Mouse (Mus musculus): ENCODE data around the gene H13. TPM values are rescaled to one million over a fixed set of nuclear protein-coding genes. Genes with fewer than 3 reads are reported as not detected.
A peak's percentile ranks its signal among the peaks of the same experiment; 100 is the strongest.

The H13 gene
- polyA plus RNA-seq, 1 experiment, result 48.1 TPM

- peak; percentile 77 for TF ChIP-seq CTCF (IDR thresholded peaks at IDR 0.05; ENCODE audit: low read depth, low read length)
- TF ChIP-seq EP300 (IDR thresholded peaks at IDR 0.05; ENCODE audit: insufficient read depth, low read depth, low read length), result no peak; the same call in 1 of the 2 replicates
- H3K27ac ChIP-seq (ENCODE audit: insufficient read depth, low read length), result peak overlapping the region; percentile 53
- no peaks in the 10 kb centered on the region for H3K27me3 ChIP-seq (ENCODE audit: control insufficient read depth, insufficient read depth, low read length, poor library complexity, severe bottlenecking)
- no peaks in the 10 kb centered on the region for H3K9me3 ChIP-seq (replicated peaks; ENCODE audit: control insufficient read depth, insufficient read depth, low read length, poor library complexity, severe bottlenecking)
- no peaks in the 10 kb centered on the region for H3K36me3 ChIP-seq (ENCODE audit: control insufficient read depth, insufficient read depth, low read length, poor library complexity, severe bottlenecking)
- H3K9ac ChIP-seq (ENCODE audit: low read depth, poor library complexity, severe bottlenecking), result peak overlapping the region; percentile 11
- peaks cover 11% of the 10 kb centered on the region for H3K4me1 ChIP-seq (ENCODE audit: control insufficient read depth, insufficient read depth, low read length)
- no peak overlapping the region for H3K4me3 ChIP-seq (ENCODE audit: low read depth, low read length)
Measured at GRCm38 (mm10) chr2:152696476-152697164, 27.4 kb downstream of the H13 start.

- H3K9ac ChIP-seq (ENCODE audit: low read depth, poor library complexity, severe bottlenecking), result no peak overlapping the region
- H3K4me3 ChIP-seq (ENCODE audit: low read depth, low read length), result no peak overlapping the region
- no peak overlapping the region for H3K27ac ChIP-seq (ENCODE audit: insufficient read depth, low read length)
- TF ChIP-seq EP300 (IDR thresholded peaks at IDR 0.05; ENCODE audit: insufficient read depth, low read depth, low read length) (no peak), CTCF (IDR thresholded peaks at IDR 0.05; ENCODE audit: low read depth, low read length) (no peak), POLR2A (IDR thresholded peaks at IDR 0.05; ENCODE audit: insufficient read depth, low read length) (no peak)
- H3K4me1 ChIP-seq (ENCODE audit: control insufficient read depth, insufficient read depth, low read length), result peaks cover 11% of the 10 kb centered on the region
- no peaks in the 10 kb centered on the region for H3K9me3 ChIP-seq (replicated peaks; ENCODE audit: control insufficient read depth, insufficient read depth, low read length, poor library complexity, severe bottlenecking)
- H3K27me3 ChIP-seq (ENCODE audit: control insufficient read depth, insufficient read depth, low read length, poor library complexity, severe bottlenecking), result no peaks in the 10 kb centered on the region
- H3K36me3 ChIP-seq (ENCODE audit: control insufficient read depth, insufficient read depth, low read length, poor library complexity, severe bottlenecking), result no peaks in the 10 kb centered on the region
Measured at GRCm38 (mm10) chr2:152700138-152700537, 30.9 kb downstream of the H13 start.

- Histone ChIP-seq H3K4me3 (ENCODE audit: low read depth, low read length) (no peak overlapping the region), H3K27me3 (ENCODE audit: control insufficient read depth, insufficient read depth, low read length, poor library complexity, severe bottlenecking) (no peaks in the 10 kb centered on the region), H3K27ac (ENCODE audit: insufficient read depth, low read length) (no peak overlapping the region), H3K4me1 (ENCODE audit: control insufficient read depth, insufficient read depth, low read length) (peaks cover 14% of the 10 kb centered on the region), H3K36me3 (ENCODE audit: control insufficient read depth, insufficient read depth, low read length, poor library complexity, severe bottlenecking) (no peaks in the 10 kb centered on the region), H3K9me3 (replicated peaks; ENCODE audit: control insufficient read depth, insufficient read depth, low read length, poor library complexity, severe bottlenecking) (no peaks in the 10 kb centered on the region), H3K9ac (ENCODE audit: low read depth, poor library complexity, severe bottlenecking) (no peak overlapping the region)
- TF ChIP-seq POLR2A (IDR thresholded peaks at IDR 0.05; ENCODE audit: insufficient read depth, low read length) (no peak), EP300 (IDR thresholded peaks at IDR 0.05; ENCODE audit: insufficient read depth, low read depth, low read length) (no peak), CTCF (IDR thresholded peaks at IDR 0.05; ENCODE audit: low read depth, low read length) (no peak)
Measured at GRCm38 (mm10) chr2:152700725-152701124, 31.5 kb downstream of the H13 start.

- H3K9me3 ChIP-seq (replicated peaks; ENCODE audit: control insufficient read depth, insufficient read depth, low read length, poor library complexity, severe bottlenecking), result no peaks in the 10 kb centered on the region
- no peak overlapping the region for H3K4me3 ChIP-seq (ENCODE audit: low read depth, low read length)
- H3K27me3 ChIP-seq (ENCODE audit: control insufficient read depth, insufficient read depth, low read length, poor library complexity, severe bottlenecking), result no peaks in the 10 kb centered on the region
- H3K9ac ChIP-seq (ENCODE audit: low read depth, poor library complexity, severe bottlenecking), result no peak overlapping the region
- no peaks in the 10 kb centered on the region for H3K36me3 ChIP-seq (ENCODE audit: control insufficient read depth, insufficient read depth, low read length, poor library complexity, severe bottlenecking)
- TF ChIP-seq EP300 (IDR thresholded peaks at IDR 0.05; ENCODE audit: insufficient read depth, low read depth, low read length) (no peak), CTCF (IDR thresholded peaks at IDR 0.05; ENCODE audit: low read depth, low read length) (no peak), POLR2A (IDR thresholded peaks at IDR 0.05; ENCODE audit: insufficient read depth, low read length) (no peak)
- peaks cover 12% of the 10 kb centered on the region for H3K4me1 ChIP-seq (ENCODE audit: control insufficient read depth, insufficient read depth, low read length)
- H3K27ac ChIP-seq (ENCODE audit: insufficient read depth, low read length), result no peak overlapping the region
Measured at GRCm38 (mm10) chr2:152703596-152704255, 34.5 kb downstream of the H13 start.

- no peaks in the 10 kb centered on the region for H3K27me3 ChIP-seq (ENCODE audit: control insufficient read depth, insufficient read depth, low read length, poor library complexity, severe bottlenecking)
- H3K9me3 ChIP-seq (replicated peaks; ENCODE audit: control insufficient read depth, insufficient read depth, low read length, poor library complexity, severe bottlenecking), result no peaks in the 10 kb centered on the region
- no peak overlapping the region for H3K4me3 ChIP-seq (ENCODE audit: low read depth, low read length)
- H3K4me1 ChIP-seq (ENCODE audit: control insufficient read depth, insufficient read depth, low read length), result peaks cover 10% of the 10 kb centered on the region
- no peak overlapping the region for H3K27ac ChIP-seq (ENCODE audit: insufficient read depth, low read length)
- H3K9ac ChIP-seq (ENCODE audit: low read depth, poor library complexity, severe bottlenecking), result no peak overlapping the region
- no peaks in the 10 kb centered on the region for H3K36me3 ChIP-seq (ENCODE audit: control insufficient read depth, insufficient read depth, low read length, poor library complexity, severe bottlenecking)
- TF ChIP-seq EP300 (IDR thresholded peaks at IDR 0.05; ENCODE audit: insufficient read depth, low read depth, low read length) (no peak), CTCF (IDR thresholded peaks at IDR 0.05; ENCODE audit: low read depth, low read length) (no peak), POLR2A (IDR thresholded peaks at IDR 0.05; ENCODE audit: insufficient read depth, low read length) (no peak)
Measured at GRCm38 (mm10) chr2:152704256-152704605, 35.0 kb downstream of the H13 start.

- TF ChIP-seq EP300 (IDR thresholded peaks at IDR 0.05; ENCODE audit: insufficient read depth, low read depth, low read length), result no peak
- Histone ChIP-seq H3K36me3 (ENCODE audit: control insufficient read depth, insufficient read depth, low read length, poor library complexity, severe bottlenecking) (no peaks in the 10 kb centered on the region), H3K27ac (ENCODE audit: insufficient read depth, low read length) (no peak overlapping the region)
Measured at GRCm38 (mm10) chr2:152704811-152705370, 35.6 kb downstream of the H13 start.

More at GRCm38 (mm10) chr2:152704811-152705370, 35.6 kb downstream of the H13 start:
- H3K9me3 ChIP-seq (replicated peaks; ENCODE audit: control insufficient read depth, insufficient read depth, low read length, poor library complexity, severe bottlenecking), result no peaks in the 10 kb centered on the region
- no peak overlapping the region for H3K4me3 ChIP-seq (ENCODE audit: low read depth, low read length)
- H3K4me1 ChIP-seq (ENCODE audit: control insufficient read depth, insufficient read depth, low read length), result peaks cover 4% of the 10 kb centered on the region
- no peak overlapping the region for H3K9ac ChIP-seq (ENCODE audit: low read depth, poor library complexity, severe bottlenecking)
- H3K27me3 ChIP-seq (ENCODE audit: control insufficient read depth, insufficient read depth, low read length, poor library complexity, severe bottlenecking), result no peaks in the 10 kb centered on the region

Measured in ES-Bruce4 (cell line).